Mouse (Mus musculus) myocyte (in vitro differentiated cells): ENCODE data around the gene Cldn34d. TPM values are rescaled to one million over a fixed set of nuclear protein-coding genes. Genes with fewer than 3 reads are reported as not detected.

Source experiments
- H3K27me3 ChIP-seq: one replicate; pipeline ENCODE4 v1.6.1; 2011; ENCODE audit not compliant: control insufficient read depth, insufficient read depth, insufficient read length
- H3K36me3 ChIP-seq: one replicate; pipeline ENCODE4 v1.6.1; 2011; ENCODE audit not compliant: control insufficient read depth, insufficient read depth
- H3K4me2 ChIP-seq: one replicate; pipeline ENCODE4 v1.6.1; 2011; ENCODE audit warnings: low read depth, control low read depth
- H3K4me3 ChIP-seq: one replicate; pipeline ENCODE4 v1.5.1; 2011; ENCODE audit warnings: mild to moderate bottlenecking, control low read depth, moderate library complexity
- H3K79me2 ChIP-seq: one replicate; pipeline ENCODE4 v1.6.1; 2011; ENCODE audit not compliant: control insufficient read depth, insufficient read depth
- H3ac ChIP-seq: one replicate; pipeline ENCODE4 v1.6.1; 2011; ENCODE audit not compliant: control insufficient read depth, insufficient read length
- CEBPB ChIP-seq: IDR thresholded peaks from 2 replicates; pipeline ENCODE4 v1.6.1; 2011; ENCODE audit warnings: mild to moderate bottlenecking, moderate library complexity; ENCODE audit not compliant: poor library complexity, insufficient read depth, severe bottlenecking
- E2F4 ChIP-seq: IDR thresholded peaks from one replicate; pipeline ENCODE4 v1.6.1; 2011; ENCODE audit warnings: mild to moderate bottlenecking, control low read depth, moderate library complexity; ENCODE audit not compliant: insufficient read depth
- MAX ChIP-seq: IDR thresholded peaks from one replicate; pipeline ENCODE4 v1.6.1; 2011; ENCODE audit warnings: low read depth, mild to moderate bottlenecking, control low read depth
- MYOD1 ChIP-seq, 3 experiments: IDR thresholded peaks; one replicate each; pipeline ENCODE4 v1.6.1; 2011; ENCODE audit warnings: control low read depth in 2 of 3, low read depth in 2 of 3, mild to moderate bottlenecking in 2 of 3, moderate library complexity in 1 of 3; ENCODE audit not compliant: insufficient read length in 2 of 3, control insufficient read depth in 1 of 3
- MYOG ChIP-seq, 3 experiments: IDR thresholded peaks; one replicate each; pipeline ENCODE4 v1.6.1; 2011; ENCODE audit warnings: control low read depth in 2 of 3, low read depth in 2 of 3, mild to moderate bottlenecking in 2 of 3; ENCODE audit not compliant: insufficient read length in 2 of 3, control insufficient read depth in 1 of 3, insufficient read depth in 1 of 3
- POLR2A ChIP-seq: IDR thresholded peaks from one replicate; pipeline ENCODE4 v1.6.1; 2011; ENCODE audit warnings: low read depth, mild to moderate bottlenecking, control low read depth, moderate library complexity; ENCODE audit not compliant: insufficient read length
- POLR2AphosphoS2 ChIP-seq: IDR thresholded peaks from one replicate; pipeline ENCODE4 v1.6.1; 2011; ENCODE audit warnings: low read depth, control low read depth; ENCODE audit not compliant: insufficient read length
- REST ChIP-seq: IDR thresholded peaks from one replicate; pipeline ENCODE4 v1.6.1; 2011; ENCODE audit warnings: mild to moderate bottlenecking, control low read depth, moderate library complexity; ENCODE audit not compliant: insufficient read depth, insufficient read length
- SRF ChIP-seq: IDR thresholded peaks from one replicate; pipeline ENCODE4 v1.6.1; 2011; ENCODE audit warnings: low read depth; ENCODE audit not compliant: control insufficient read depth, insufficient read length
- TCF12 ChIP-seq: IDR thresholded peaks from one replicate; pipeline ENCODE4 v1.6.1; 2011; ENCODE audit warnings: mild to moderate bottlenecking, control low read depth; ENCODE audit not compliant: poor library complexity, insufficient read depth, severe bottlenecking
- TCF3 ChIP-seq: IDR thresholded peaks from one replicate; pipeline ENCODE4 v1.6.1; 2011; ENCODE audit warnings: low read depth, control low read depth; ENCODE audit not compliant: insufficient read length
- USF1 ChIP-seq: IDR thresholded peaks from one replicate; pipeline ENCODE4 v1.6.1; 2011; ENCODE audit warnings: low read depth, mild to moderate bottlenecking, control low read depth, moderate library complexity
- polyA plus RNA-seq: library from polyadenylated mRNA; unstranded; fragments of >200 nt; fragmentation: generic; extraction: Trizol; gene quantifications from one replicate; pipeline ENCODE4 v1.2.1, GENCODE M21; 2012; ENCODE audit warnings: missing spikeins

Cldn34d gene
- polyA plus RNA-seq, result not detected

DNA sequence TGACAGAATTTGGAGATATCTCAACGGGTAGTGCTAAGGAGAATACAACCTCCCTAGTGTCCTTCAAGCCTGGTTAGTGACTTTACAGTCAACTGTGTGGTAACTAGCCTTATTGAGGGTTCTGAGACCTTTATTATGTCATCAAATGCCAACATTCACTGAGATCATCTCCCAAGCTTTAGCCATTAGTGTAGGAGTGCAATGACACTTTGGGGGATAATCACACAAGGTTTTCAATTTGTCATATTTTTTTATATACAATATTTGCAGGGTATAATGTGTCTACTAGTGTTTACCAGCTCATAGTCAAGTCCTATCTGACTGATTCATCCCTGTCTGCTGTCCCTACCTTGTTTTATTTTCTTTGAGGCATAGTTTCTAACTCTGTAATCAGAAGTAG is at the start of gene Cldn34d:
TSS of gene Cldn34d (minus strand) at position 101 of the 400 bp plus-strand sequence.
- Histone ChIP-seq H3K79me2 (no peaks in the 10 kb centered on the region), H3K27me3 (no peaks in the 10 kb centered on the region), H3K4me3 (no peak within 1 kb of the TSS), H3K4me2 (no peak within 1 kb of the TSS), H3K36me3 (no peaks in the 10 kb centered on the region), H3ac (no peak within 1 kb of the TSS)
- TF ChIP-seq POLR2AphosphoS2, result no peak
- no peak for TF ChIP-seq E2F4
- TF ChIP-seq REST, result no peak
- no peak for TF ChIP-seq MYOD1 (IDR thresholded peaks at IDR 0.05; ENCODE audit: control insufficient read depth in 1 of 3, insufficient read length in 2 of 3, low read depth in 2 of 3)
- TF ChIP-seq TCF12, result no peak
- no peak for TF ChIP-seq MAX
- TF ChIP-seq USF1, result no peak
- TF ChIP-seq SRF, result no peak
- no peak for TF ChIP-seq CEBPB
- no peak for TF ChIP-seq TCF3
- TF ChIP-seq MYOG (IDR thresholded peaks at IDR 0.05; ENCODE audit: control insufficient read depth in 1 of 3, insufficient read depth in 1 of 3, insufficient read length in 2 of 3, low read depth in 2 of 3), result no peak
- TF ChIP-seq POLR2A, result no peak

DNA sequence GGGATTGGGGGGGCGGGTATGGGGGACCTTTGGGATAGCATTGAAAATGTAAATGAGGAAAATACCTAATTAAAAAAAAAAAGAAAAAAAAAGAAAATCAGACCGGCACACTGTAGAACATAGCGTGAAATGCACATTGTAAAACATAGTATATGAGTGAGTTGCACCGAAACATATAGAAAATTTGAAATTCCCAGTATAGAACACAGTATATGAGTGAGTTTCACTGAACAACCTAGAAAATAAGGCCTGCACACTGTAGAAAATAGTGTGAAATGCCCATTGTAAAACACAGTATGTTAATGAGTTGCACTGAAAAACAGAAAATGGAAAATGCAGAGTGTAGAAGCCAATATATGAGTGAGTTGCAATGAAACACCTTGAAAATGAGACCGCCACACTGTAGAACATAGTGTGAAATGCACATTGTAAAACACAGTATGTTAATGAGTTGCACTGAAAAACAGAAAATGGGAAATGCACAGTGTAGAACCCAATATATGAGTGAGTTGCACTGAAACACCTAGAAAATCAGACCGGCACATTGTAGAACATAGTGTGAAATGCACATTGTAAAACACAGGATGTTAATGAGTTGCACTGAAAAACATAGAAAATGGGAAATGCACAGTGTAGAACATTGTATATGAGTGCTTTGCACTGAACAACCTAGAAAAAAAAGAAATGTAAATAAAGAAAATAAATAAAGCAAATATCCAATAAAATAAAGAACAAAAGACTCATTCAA is 4.1 kb downstream of the Cldn34d start:
- H3ac ChIP-seq, result no peak overlapping the region
- H3K27me3 ChIP-seq, result no peaks in the 10 kb centered on the region
- H3K79me2 ChIP-seq, result no peaks in the 10 kb centered on the region
- H3K4me2 ChIP-seq, result no peak overlapping the region
- H3K36me3 ChIP-seq, result no peaks in the 10 kb centered on the region
- no peak for TF ChIP-seq MAX
- TF ChIP-seq E2F4, result no peak
- TF ChIP-seq MYOD1 (IDR thresholded peaks at IDR 0.05; ENCODE audit: control insufficient read depth in 1 of 3, insufficient read length in 2 of 3, low read depth in 2 of 3), result no peak
- no peak for TF ChIP-seq POLR2A
- no peak for TF ChIP-seq USF1
- TF ChIP-seq TCF12, result no peak
- TF ChIP-seq CEBPB, result no peak
- no peak for TF ChIP-seq REST
- no peak for TF ChIP-seq SRF
- TF ChIP-seq POLR2AphosphoS2, result no peak
- no peak for TF ChIP-seq TCF3
- TF ChIP-seq MYOG (IDR thresholded peaks at IDR 0.05; ENCODE audit: control insufficient read depth in 1 of 3, insufficient read depth in 1 of 3, insufficient read length in 2 of 3, low read depth in 2 of 3), result no peak
- H3K4me3 ChIP-seq, result no peak overlapping the region

Other genes with a start within 250 kb of the Cldn34d start
- gene Cldn34b4, start 209.6 kb downstream of the Cldn34d start, polyA plus RNA-seq, result not detected